Mouse (Mus musculus): ENCODE results near the gene 2310061I04Rik. TPM values are rescaled to one million over a fixed set of nuclear protein-coding genes. Genes with fewer than 3 reads are reported as not detected.
A peak's percentile ranks its signal among the peaks of the same experiment; 100 is the strongest.
"Not testable (repeated sequence)": the region's sequence is repeated elsewhere in the genome, so short reads cannot be mapped to it uniquely, and the experiment has no call there.

2310061I04Rik gene
- total RNA-seq (2021), result 10 to 100 TPM; 64.8 to 69.8 TPM

DNA sequence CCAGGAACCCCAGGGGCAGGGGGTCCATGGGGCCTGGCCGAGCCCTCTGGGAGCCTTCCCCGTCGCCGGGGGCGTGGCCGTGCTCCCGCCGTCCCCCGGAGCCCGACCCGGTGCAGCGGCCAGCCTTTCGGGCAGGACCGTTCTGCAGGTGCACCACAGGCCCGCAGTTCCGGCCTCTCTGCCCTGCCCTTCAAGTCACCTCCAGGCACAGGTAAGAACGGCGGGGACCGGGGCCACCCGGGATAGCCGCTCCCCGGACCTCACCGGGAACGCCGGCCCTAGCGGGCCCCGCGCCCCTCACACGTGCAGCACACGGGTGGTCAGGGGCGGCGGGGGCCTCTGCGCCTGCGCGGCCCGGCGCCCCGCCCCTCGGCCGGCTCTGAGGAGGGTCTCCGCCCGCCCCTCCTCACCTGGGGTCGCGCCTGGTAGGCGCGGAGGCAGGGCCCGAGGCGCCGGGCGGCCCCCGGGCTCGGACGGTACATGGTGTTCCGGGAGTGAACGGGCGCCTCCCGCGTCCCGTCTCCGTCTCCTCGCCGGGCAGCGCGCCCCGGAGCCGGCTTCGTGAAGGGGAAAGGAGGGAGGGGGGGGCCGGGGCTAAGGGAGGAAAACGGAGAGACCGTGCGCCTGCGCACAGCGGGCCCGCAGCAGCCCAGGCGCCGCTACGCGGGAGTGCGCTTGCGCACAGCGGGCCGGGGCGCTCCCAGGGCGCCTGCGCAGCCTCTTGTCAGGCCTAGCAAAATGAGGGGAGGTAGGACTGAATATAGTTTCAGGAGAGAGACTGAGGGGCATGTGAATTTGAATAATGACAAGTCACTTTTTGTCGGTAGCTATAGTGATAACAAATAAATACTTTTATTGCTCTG lies at the start of gene 2310061I04Rik:
TSS of gene 2310061I04Rik (minus strand) at position 651 of the 863 bp plus-strand sequence.
- intact Hi-C loops (cut with DNase I), result loop anchor here (2.0 kb wide), 1 partner anchor 16 kb away; no protein-coding TSS in a partner anchor
- peak; percentile 94 for DNase-seq

GRCm38 (mm10) chr17:35939941-35940340 lies 42.7 kb upstream of the 2310061I04Rik start:
- intact Hi-C loops (cut with DNase I), result loop anchor here (5.0 kb wide), 2 partner anchors 172 to 252 kb away; partner anchors contain the start of gene H2-T3
- DNase-seq, result no peak

DNA sequence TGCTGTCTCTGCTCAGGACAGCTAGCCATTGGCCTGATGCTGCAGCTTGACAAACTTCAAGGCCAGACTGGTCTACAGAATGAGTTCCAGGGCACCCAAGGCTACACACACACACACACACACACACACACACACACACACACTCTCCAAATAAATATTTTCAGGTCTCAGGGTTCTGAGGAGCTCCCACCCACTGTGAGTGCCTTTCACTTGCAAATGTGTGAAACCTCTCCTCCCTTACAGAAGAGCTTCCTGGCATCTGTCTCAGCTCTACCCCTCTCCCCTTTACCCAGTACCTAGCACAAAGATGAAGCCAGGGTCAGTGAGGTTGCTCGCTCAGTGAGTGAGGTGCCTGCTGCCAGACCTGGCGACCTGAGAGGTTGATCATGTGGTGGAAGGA lies 41.9 kb upstream of the 2310061I04Rik start:
- intact Hi-C loops (cut with DNase I), result loop anchor here (5.0 kb wide), 2 partner anchors 173 to 253 kb away; partner anchors contain the start of gene H2-T3
- DNase-seq, result no peak

- intact Hi-C loops (cut with DNase I), result loop anchor here (1.0 to 5.0 kb wide), 3 partner anchors 55 to 254 kb away; partner anchors contain the start of gene H2-T3
- DNase-seq, result peak; percentile 45 to 62
Observed at GRCm38 (mm10) chr17:35937700-35938348, 40.6 kb upstream of the 2310061I04Rik start.

- intact Hi-C loops (cut with DNase I), result loop anchor here (5.0 kb wide), 2 partner anchors 177 to 257 kb away; partner anchors contain the start of gene H2-T3
- DNase-seq, result not testable (repeated sequence)
Observed at GRCm38 (mm10) chr17:35935763-35936162, 38.5 kb upstream of the 2310061I04Rik start.

- no peak for DNase-seq
- intact Hi-C loops (cut with DNase I), result no loop called here
Observed at GRCm38 (mm10) chr17:35932608-35933007, 35.4 kb upstream of the 2310061I04Rik start.

DNA sequence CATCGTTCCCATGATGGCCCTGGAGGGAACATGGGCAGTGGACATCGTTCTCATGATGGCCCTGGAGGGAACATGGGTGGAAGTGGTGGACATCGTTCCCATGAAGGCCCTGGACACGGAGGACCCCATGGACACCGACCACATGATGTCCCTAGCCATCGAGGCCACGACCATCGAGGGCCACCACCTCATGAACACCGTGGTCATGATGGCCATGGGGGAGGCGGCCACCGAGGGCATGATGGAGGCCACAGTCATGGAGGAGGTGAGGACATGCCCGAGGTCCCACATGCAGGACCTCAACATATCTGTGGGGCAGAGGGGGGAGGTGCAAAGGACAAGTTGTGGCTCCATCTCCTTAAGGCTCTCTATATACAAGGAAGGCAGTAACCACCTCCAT lies 33.4 kb upstream of the 2310061I04Rik start:
- no peak for DNase-seq
- intact Hi-C loops (cut with DNase I), result no loop called here

GRCm38 (mm10) chr17:35929534-35929933 lies 32.3 kb upstream of the 2310061I04Rik start:
- intact Hi-C loops (cut with DNase I), result no loop called here
- no peak for DNase-seq

- intact Hi-C loops (cut with DNase I), result no loop called here
Observed at GRCm38 (mm10) chr17:35927471-35927870, 30.2 kb upstream of the 2310061I04Rik start.

DNA sequence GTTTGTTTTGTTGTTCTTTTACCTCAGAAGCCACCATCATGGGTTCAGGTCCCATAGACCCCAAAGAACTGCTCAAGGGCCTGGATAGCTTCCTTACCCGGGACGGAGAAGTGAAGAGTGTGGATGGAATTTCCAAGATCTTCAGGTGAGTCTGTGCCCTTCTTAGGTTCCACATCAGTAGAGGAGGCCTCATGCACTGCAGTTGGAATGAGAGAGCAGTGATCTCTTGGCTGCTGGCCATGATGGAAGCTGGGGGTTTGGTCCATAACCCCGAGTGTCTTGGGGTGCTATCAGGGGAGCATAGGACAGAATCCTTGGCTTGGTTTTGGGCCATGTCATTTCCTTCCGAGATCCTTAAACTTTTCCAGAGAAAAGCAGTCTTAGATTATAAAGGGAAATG lies 26.1 kb upstream of the 2310061I04Rik start:
- no peak for DNase-seq
- intact Hi-C loops (cut with DNase I), result no loop called here

More at GRCm38 (mm10) chr17:35927471-35927870, 30.2 kb upstream of the 2310061I04Rik start:
- no peak for DNase-seq

- no peak for DNase-seq
- intact Hi-C loops (cut with DNase I), result no loop called here
Observed at GRCm38 (mm10) chr17:35922566-35922965, 25.3 kb upstream of the 2310061I04Rik start.

- no peak for DNase-seq
- intact Hi-C loops (cut with DNase I), result no loop called here
Observed at GRCm38 (mm10) chr17:35921710-35922109, 24.5 kb upstream of the 2310061I04Rik start.

- intact Hi-C loops (cut with DNase I), result no loop called here
Observed at GRCm38 (mm10) chr17:35920862-35921562, 23.8 kb upstream of the 2310061I04Rik start.

GRCm38 (mm10) chr17:35920384-35920783 lies 23.2 kb upstream of the 2310061I04Rik start:
- DNase-seq, result peak in 1 of 2 experiments; percentile 28
- intact Hi-C loops (cut with DNase I), result no loop called here

More at GRCm38 (mm10) chr17:35920862-35921562, 23.8 kb upstream of the 2310061I04Rik start:
- DNase-seq, result peak; percentile 55 to 64

DNA sequence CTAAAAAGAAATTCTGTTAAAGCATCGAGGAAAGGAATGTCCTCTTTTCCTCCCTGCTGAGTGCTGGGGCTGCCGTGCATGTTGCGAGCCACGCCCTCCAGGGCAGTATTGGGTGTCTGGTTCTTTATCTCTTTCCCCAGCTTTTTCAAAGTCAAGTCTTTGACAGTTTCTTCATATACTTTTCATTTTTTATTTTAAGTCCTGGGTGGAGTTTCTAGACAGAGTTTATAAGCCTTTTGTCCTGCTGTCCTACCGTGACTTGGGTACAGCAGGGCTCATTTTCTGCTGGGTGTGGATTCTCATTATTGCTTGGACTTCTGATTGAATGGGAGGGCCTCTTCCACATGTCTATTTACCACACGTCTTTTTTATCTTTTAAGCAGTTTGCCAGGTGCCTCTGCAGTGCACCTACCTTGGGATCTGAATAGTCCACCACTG lies 22.7 kb upstream of the 2310061I04Rik start:
- peak in 1 of 2 experiments; percentile 44 for DNase-seq
- intact Hi-C loops (cut with DNase I), result no loop called here

GRCm38 (mm10) chr17:35919060-35919715 lies 22.0 kb upstream of the 2310061I04Rik start:
- DNase-seq, result peak; percentile 97
- intact Hi-C loops (cut with DNase I), result no loop called here

GRCm38 (mm10) chr17:35918276-35919059 lies 21.2 kb upstream of the 2310061I04Rik start:
- intact Hi-C loops (cut with DNase I), result no loop called here
- DNase-seq, result peak; percentile 58 to 70

DNA sequence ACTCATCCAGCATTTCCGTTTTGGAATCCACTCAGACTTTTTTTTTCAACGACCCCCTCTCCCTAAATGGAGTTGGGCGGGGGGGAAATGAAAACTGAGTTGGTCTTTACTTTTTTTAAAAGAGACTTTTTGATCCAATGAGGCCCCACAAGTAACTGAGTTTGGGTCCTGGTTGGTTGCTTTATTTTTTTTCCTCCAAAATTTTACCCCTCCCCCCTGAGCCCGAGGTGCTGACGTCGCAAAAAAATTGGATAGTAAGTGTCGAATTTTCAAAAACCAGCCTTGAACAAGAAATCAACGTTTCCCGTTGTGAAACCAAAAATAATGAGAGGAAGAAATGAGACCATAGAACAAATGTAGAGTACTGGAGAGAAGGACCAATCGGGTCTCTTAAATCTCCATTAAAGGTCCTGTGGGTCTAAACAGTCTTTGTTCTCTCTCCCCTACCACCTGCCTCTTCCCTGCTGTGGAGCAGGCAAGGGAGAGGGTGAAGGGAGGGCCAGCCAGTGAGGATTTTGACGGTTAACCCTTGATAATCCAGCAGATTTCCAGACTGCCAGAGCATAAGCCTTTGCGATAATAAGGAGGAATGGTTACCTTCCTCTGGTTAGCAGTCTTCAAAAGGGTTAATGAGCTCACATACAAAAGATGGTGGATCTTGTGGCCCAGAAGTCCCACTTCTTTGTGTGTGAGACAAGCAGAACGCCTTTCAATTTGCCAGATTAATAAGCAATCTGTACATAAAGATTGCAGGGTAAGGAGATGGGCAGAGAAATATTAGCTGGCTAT lies 20.4 kb upstream of the 2310061I04Rik start:
- intact Hi-C loops (cut with DNase I), result loop anchor here (2.0 kb wide), 1 partner anchor 81 kb away; no protein-coding TSS in a partner anchor
- peak; percentile 65 to 79 for DNase-seq

All from heart, postnatal 10 days (tissue).